8 mouse cellular contexts compared by ENCODE assay signal in genomic region chr14:20733041-20733951, GRCm38 (mm10). TPM values are rescaled to one million over a fixed set of nuclear protein-coding genes. Genes with fewer than 3 reads are reported as not detected.
DNase-seq lines count a peak whose midpoint lies in the region; ATAC-seq lines count a peak whose summit lies in the region.

No protein-coding gene starts in this region.

- no peaks in the 10 kb centered on the region for H3K9me3 ChIP-seq in forebrain, embryonic 15.5 days
- H3K9me3 ChIP-seq in liver, embryonic 11.5 days (ENCODE audit: control insufficient read depth, low read length) = no peaks in the 10 kb centered on the region

- H3K27me3 ChIP-seq in forebrain, embryonic 15.5 days = no peaks in the 10 kb centered on the region
- no peaks in the 10 kb centered on the region for H3K27me3 ChIP-seq in liver, embryonic 11.5 days (replicated peaks; ENCODE audit: control insufficient read depth, insufficient read depth, low read length)
- no peaks in the 10 kb centered on the region for H3K27me3 ChIP-seq in splenic B cell, adult 2 months (ENCODE audit: control insufficient read depth, insufficient read depth, low read length, poor library complexity, severe bottlenecking)

- H3K27ac ChIP-seq in forebrain, embryonic 15.5 days (replicated peaks) = no peak overlapping the region
- H3K27ac ChIP-seq in liver, embryonic 11.5 days (ENCODE audit: low read depth, low read length) = peak overlapping the region; percentile 97

- H3K4me3 ChIP-seq in forebrain, embryonic 15.5 days = peak overlapping the region; percentile 75
- peak overlapping the region; percentile 95 for H3K4me3 ChIP-seq in liver, embryonic 11.5 days (ENCODE audit: low read depth, low read length)

- DNase-seq in kidney, adult 18-20 months = peak; percentile 16
- DNase-seq in kidney, adult 11 months = no peak
- peak; percentile 29 for DNase-seq in Muller cell, postnatal 12 days (ENCODE audit: inconsistent ontology term)
- peak; percentile 57 for DNase-seq in liver, embryonic 11.5 days (ENCODE audit: low spot score)
- peak; percentile 13 for DNase-seq in splenic B cell, adult 2 months (ENCODE audit: low read depth, low spot score)
- no peak for DNase-seq in right cerebral cortex, postnatal 4 days
- no peak for DNase-seq in MN1 (ENCODE audit: low spot score)

- peak overlapping the region; percentile 78 for H3K4me2 ChIP-seq in forebrain, embryonic 15.5 days (replicated peaks)
- H3K4me2 ChIP-seq in liver, embryonic 11.5 days = peak overlapping the region; percentile 96

- peak overlapping the region; percentile 90 for H3K9ac ChIP-seq in forebrain, embryonic 15.5 days (replicated peaks)
- H3K9ac ChIP-seq in liver, embryonic 11.5 days (ENCODE audit: low read depth, low read length) = peak overlapping the region; percentile 97

- peaks cover 35% of the 10 kb centered on the region for H3K36me3 ChIP-seq in forebrain, embryonic 15.5 days
- peaks cover 23% of the 10 kb centered on the region for H3K36me3 ChIP-seq in liver, embryonic 11.5 days (ENCODE audit: control insufficient read depth, insufficient read depth, low read length)
- H3K36me3 ChIP-seq in splenic B cell, adult 2 months (ENCODE audit: control insufficient read depth, insufficient read depth, low read length, poor library complexity, severe bottlenecking) = peaks cover 4% of the 10 kb centered on the region; the same call in 1 of the 2 replicates

- WGBS in forebrain, embryonic 15.5 days = 51% methylated on average over 12 of the region's 12 CpGs
- WGBS in liver, embryonic 11.5 days = 30% methylated on average over 12 of the region's 12 CpGs

- ATAC-seq in forebrain, embryonic 15.5 days (replicated peaks) = no peak
- peak; percentile 56 for ATAC-seq in liver, embryonic 11.5 days (replicated peaks; ENCODE audit: low FRiP score)

- H3K4me1 ChIP-seq in forebrain, embryonic 15.5 days = peaks cover 15% of the 10 kb centered on the region
- H3K4me1 ChIP-seq in liver, embryonic 11.5 days (replicated peaks; ENCODE audit: control insufficient read depth, insufficient read depth, low read length) = peaks cover 33% of the 10 kb centered on the region

RNA-seq across cellular contexts. Expression of gene Ndst2, which starts 1.1 kb away (rescaled TPM):
- polyA plus RNA-seq in forebrain, embryonic 15.5 days (2015; fragmentation: Nextera tagmentation; extraction: Ambion mirVana) = 15.7 and 16.9 TPM in 2 replicates
- polyA plus RNA-seq in liver, embryonic 11.5 days (2014; fragmentation: Nextera tagmentation; extraction: Ambion mirVana) = 32.6 and 34.5 TPM in 2 replicates

RNA-seq across cellular contexts. Expression of gene Zswim8, which starts 25.9 kb away (rescaled TPM):
- 46.1 and 47.1 TPM in 2 replicates for polyA plus RNA-seq in forebrain, embryonic 15.5 days (2015; fragmentation: Nextera tagmentation; extraction: Ambion mirVana)
- polyA plus RNA-seq in liver, embryonic 11.5 days (2014; fragmentation: Nextera tagmentation; extraction: Ambion mirVana) = 12.0 and 17.2 TPM in 2 replicates

RNA-seq across cellular contexts. Expression of gene Chchd1, which starts 30.5 kb away (rescaled TPM):
- polyA plus RNA-seq in forebrain, embryonic 15.5 days (2015; fragmentation: Nextera tagmentation; extraction: Ambion mirVana) = 213 TPM in 2 replicates
- polyA plus RNA-seq in liver, embryonic 11.5 days (2014; fragmentation: Nextera tagmentation; extraction: Ambion mirVana) = 247 and 250 TPM in 2 replicates

RNA-seq across cellular contexts. Expression of gene Fut11, which starts 38.5 kb away (rescaled TPM):
- 23.1 and 23.9 TPM in 2 replicates for polyA plus RNA-seq in forebrain, embryonic 15.5 days (2015; fragmentation: Nextera tagmentation; extraction: Ambion mirVana)
- polyA plus RNA-seq in liver, embryonic 11.5 days (2014; fragmentation: Nextera tagmentation; extraction: Ambion mirVana) = 14.2 and 14.9 TPM in 2 replicates

RNA-seq across cellular contexts. Expression of gene Sec24c, which starts 59.2 kb away (rescaled TPM):
- 83.9 and 85.5 TPM in 2 replicates for polyA plus RNA-seq in forebrain, embryonic 15.5 days (2015; fragmentation: Nextera tagmentation; extraction: Ambion mirVana)
- polyA plus RNA-seq in liver, embryonic 11.5 days (2014; fragmentation: Nextera tagmentation; extraction: Ambion mirVana) = 85.5 and 99.0 TPM in 2 replicates

Comparison
In these comparisons a context has a peak if more than half of its experiments do, and no peak if none do; other contexts are left out.
1. DNase-seq: peak in kidney, adult 18-20 months (single experiment), Muller cell, postnatal 12 days (single experiment), liver, embryonic 11.5 days (single experiment) and splenic B cell, adult 2 months (single experiment); none in kidney, adult 11 months (single experiment), right cerebral cortex, postnatal 4 days (single experiment) and MN1 (single experiment).